Mouse (Mus musculus) CH12.LX (cell line): Measurements from ENCODE around the gene Ccdc171.

ENCODE experiments used
- CHD1 ChIP-seq: IDR thresholded peaks from 2 replicates; pipeline ENCODE4 v1.6.1; 2012; ENCODE audit warnings: low read depth, low read length, improper control_type of control experiment, inconsistent platforms
- CTCF ChIP-seq, 2 experiments: IDR thresholded peaks in 1 of 2; conservative IDR thresholded peaks in 1 of 2; 2 replicates each; pipeline ENCODE4 v1.5.1; 2011 to 2012; ENCODE audit warnings: low read depth in 2 of 2, low read length in 2 of 2, improper control_type of control experiment in 1 of 2, inconsistent platforms in 1 of 2, mild to moderate bottlenecking in 1 of 2, moderate library complexity in 1 of 2
- EP300 ChIP-seq: IDR thresholded peaks from 2 replicates; pipeline ENCODE4 v1.6.1; 2011; ENCODE audit warnings: low read length, improper control_type of control experiment
- GABPA ChIP-seq: IDR thresholded peaks from 2 replicates; pipeline ENCODE4 v1.6.1; 2012; ENCODE audit warnings: low read depth, low read length, improper control_type of control experiment, inconsistent platforms; ENCODE audit not compliant: insufficient replicate concordance
- HCFC1 ChIP-seq: IDR thresholded peaks from 2 replicates; pipeline ENCODE4 v1.6.1; 2012; ENCODE audit warnings: low read depth, mild to moderate bottlenecking, inconsistent platforms, low read length, improper control_type of control experiment
- IRF4 ChIP-seq: IDR thresholded peaks from 2 replicates; pipeline ENCODE4 v1.6.1; 2014; ENCODE audit warnings: low read depth, mild to moderate bottlenecking, inconsistent platforms, low read length, improper control_type of control experiment
- JUND ChIP-seq: conservative IDR thresholded peaks from 2 replicates; pipeline ENCODE4 v1.6.1; 2011; ENCODE audit warnings: low read depth, low read length, improper control_type of control experiment
- MAFK ChIP-seq: IDR thresholded peaks from 2 replicates; pipeline ENCODE4 v1.6.1; 2011; ENCODE audit warnings: low read length, improper control_type of control experiment; ENCODE audit not compliant: insufficient replicate concordance
- MAX ChIP-seq: IDR thresholded peaks from 2 replicates; pipeline ENCODE4 v1.6.1; 2011; ENCODE audit warnings: low read length, improper control_type of control experiment
- POLR2A ChIP-seq: IDR thresholded peaks from 2 replicates; pipeline ENCODE4 v1.6.1; 2011; ENCODE audit warnings: low read depth, mild to moderate bottlenecking, improper control_type of control experiment, low read length
- RAD21 ChIP-seq: IDR thresholded peaks from 2 replicates; pipeline ENCODE4 v1.6.1; 2011; ENCODE audit warnings: low read depth, mild to moderate bottlenecking, low read length, improper control_type of control experiment, moderate library complexity
- USF2 ChIP-seq: conservative IDR thresholded peaks from 2 replicates; pipeline ENCODE4 v1.6.1; 2011; ENCODE audit warnings: low read depth, low read length, improper control_type of control experiment
- ZC3H11A ChIP-seq: IDR thresholded peaks from 2 replicates; pipeline ENCODE4 v1.6.1; 2012; ENCODE audit warnings: low read depth, mild to moderate bottlenecking, inconsistent platforms, low read length, improper control_type of control experiment
- ZMIZ1 ChIP-seq: IDR thresholded peaks from 2 replicates; pipeline ENCODE4 v1.6.1; 2012; ENCODE audit warnings: low read depth, mild to moderate bottlenecking, inconsistent platforms, low read length, improper control_type of control experiment

- no peak for TF ChIP-seq JUND
- TF ChIP-seq CTCF (conservative IDR thresholded peaks at IDR 0.05 in 1 of 2, IDR thresholded peaks at IDR 0.05 in 1 of 2; ENCODE audit: low read depth in 2 of 2, low read length in 2 of 2) = no peak
- TF ChIP-seq CHD1 = no peak
- no peak for TF ChIP-seq USF2
- no peak for TF ChIP-seq POLR2A
- no peak for TF ChIP-seq EP300
- TF ChIP-seq MAFK = no peak
- no peak for TF ChIP-seq MAX
- no peak for TF ChIP-seq GABPA
- no peak for TF ChIP-seq HCFC1
- TF ChIP-seq IRF4 = no peak
- TF ChIP-seq RAD21 = no peak
- TF ChIP-seq ZC3H11A = no peak
- no peak for TF ChIP-seq ZMIZ1
Observed at GRCm38 (mm10) chr4:83511083-83511482, 14.3 kb upstream of the Ccdc171 start.
